Mouse (Mus musculus) midbrain, embryonic 14.5 days (tissue): Measurements from ENCODE around the gene Pgrmc2. TPM values are rescaled to one million over a fixed set of nuclear protein-coding genes. Genes with fewer than 3 reads are reported as not detected.

Experiments used
- ATAC-seq: fragments of 200-750 bp; cut with Nextera tagmentation; 2 replicates; pipeline ENCODE4 v1.8.0; 2017; ENCODE audit warnings: moderate number of reproducible peaks, moderate library complexity; ENCODE audit not compliant: low FRiP score, low TSS enrichment
- DNase-seq: peaks from one replicate; pipeline ENCODE4 v3.0.0-alpha.2; 2015
- H3K27ac ChIP-seq: fragments of 300-500 bp; sonication (generic); replicated peaks from 2 replicates; pipeline ENCODE4 v1.5.1; 2014; ENCODE audit warnings: mild to moderate bottlenecking, low read depth, low read length, moderate library complexity
- H3K27me3 ChIP-seq: fragments of 300-500 bp; sonication (generic); 2 replicates; pipeline ENCODE4 v1.6.1; 2014; ENCODE audit warnings: low read length, control low read depth, mixed read lengths; ENCODE audit not compliant: control insufficient read depth, insufficient read depth
- H3K36me3 ChIP-seq: fragments of 300-500 bp; sonication (generic); 2 replicates; pipeline ENCODE4 v1.6.1; 2014; ENCODE audit warnings: low read length, control low read depth; ENCODE audit not compliant: control insufficient read depth, insufficient read depth
- H3K4me1 ChIP-seq: fragments of 300-500 bp; sonication (generic); 2 replicates; pipeline ENCODE4 v1.6.1; 2014; ENCODE audit warnings: mild to moderate bottlenecking, antibody characterized with exemption, low read length, control low read depth; ENCODE audit not compliant: control insufficient read depth, insufficient read depth
- H3K4me2 ChIP-seq: fragments of 300-500 bp; sonication (generic); 2 replicates; pipeline ENCODE4 v1.6.1; 2014; ENCODE audit warnings: mild to moderate bottlenecking, low read length, moderate library complexity
- H3K4me3 ChIP-seq: fragments of 300-500 bp; sonication (generic); replicated peaks from 2 replicates; pipeline ENCODE4 v1.5.1; 2014; ENCODE audit warnings: low read depth, low read length
- H3K9ac ChIP-seq: fragments of 300-500 bp; sonication (generic); replicated peaks from 2 replicates; pipeline ENCODE4 v1.6.1; 2014; ENCODE audit warnings: mild to moderate bottlenecking, low read length, moderate library complexity
- H3K9me3 ChIP-seq: fragments of 300-500 bp; sonication (generic); 2 replicates; pipeline ENCODE4 v1.6.1; 2016; ENCODE audit warnings: low read length, control low read depth, mixed read lengths; ENCODE audit not compliant: control insufficient read depth
- WGBS: fragments of 180-500 bp; shearing (Covaris S2); extraction: QIAGEN DNeasy Blood & Tissue Kit; methylation state at CpG from one replicate; pipeline ENCODE4 v1.1.7; 2014; 5-methylcytosine and 5-hydroxymethylcytosine counted together
- polyA plus RNA-seq: library from polyadenylated mRNA; unstranded; fragments of >200 nt; fragmentation: Nextera tagmentation; extraction: Ambion mirVana; gene quantifications from 2 replicates; pipeline ENCODE4 v1.2.1, GENCODE M21; 2014

Gene Pgrmc2
- 20.0 and 23.0 TPM in 2 replicates for polyA plus RNA-seq

DNA sequence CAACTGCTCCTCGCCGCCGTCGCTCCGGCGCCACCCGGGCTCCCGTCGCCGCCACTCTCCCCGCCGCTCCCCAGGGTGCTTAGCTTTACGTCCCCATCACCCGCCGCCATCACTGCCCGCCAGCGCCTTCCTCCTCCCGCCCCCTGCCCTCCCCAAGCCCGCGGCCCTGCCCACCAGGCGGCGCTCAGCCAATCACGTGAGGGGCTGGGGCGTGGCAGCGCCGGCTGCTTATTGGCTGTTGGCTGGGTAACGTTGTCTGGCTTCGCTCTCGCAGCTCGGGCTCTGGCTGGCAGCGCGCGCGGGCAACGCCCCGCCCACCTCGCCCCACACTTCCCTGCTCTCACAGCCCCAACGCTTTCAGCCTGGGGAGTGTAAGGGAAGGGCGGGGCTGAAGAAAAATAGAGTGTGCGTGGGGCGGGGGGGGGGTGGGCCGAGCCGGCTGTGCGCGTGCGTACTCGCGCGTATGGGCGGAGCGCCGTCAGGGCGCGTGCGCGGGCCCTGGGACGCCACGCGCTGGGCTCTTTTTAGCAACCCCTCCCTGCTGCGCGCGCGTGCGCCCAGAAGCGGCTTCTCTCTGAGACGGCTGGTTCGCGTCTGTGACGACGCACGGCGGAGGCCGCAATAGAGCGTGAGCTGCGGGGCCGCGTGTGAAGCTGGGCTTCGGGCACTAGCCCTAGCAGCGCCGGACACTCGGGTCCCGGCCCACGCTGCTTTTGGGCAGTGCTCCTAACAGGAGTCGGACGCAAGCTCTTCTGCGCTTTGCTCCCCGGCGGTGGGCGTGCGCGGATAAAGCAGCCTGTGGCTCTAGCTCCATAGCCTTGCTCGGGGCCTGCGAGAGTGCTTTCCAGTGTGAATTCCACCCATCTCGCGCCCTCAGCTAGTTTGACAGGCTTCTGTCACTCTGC, at the start of gene Pgrmc2:
TSS of gene Pgrmc2 (minus strand) at position 162 of the 905 bp plus-strand sequence.
- Histone ChIP-seq H3K9ac (peak within 1 kb of the TSS; percentile 78), H3K27me3 (no peaks in the 10 kb centered on the region), H3K4me1 (peaks cover 23% of the 10 kb centered on the region), H3K4me2 (peak within 1 kb of the TSS; percentile 87), H3K36me3 (no peaks in the 10 kb centered on the region), H3K4me3 (peak within 1 kb of the TSS; percentile 81), H3K27ac (peak within 1 kb of the TSS; percentile 95), H3K9me3 (no peaks in the 10 kb centered on the region)
- under 1% methylated on average over 93 of the region's 95 CpGs for WGBS
- ATAC-seq = peak; percentile 99
- peak; percentile 99 for DNase-seq

DNA sequence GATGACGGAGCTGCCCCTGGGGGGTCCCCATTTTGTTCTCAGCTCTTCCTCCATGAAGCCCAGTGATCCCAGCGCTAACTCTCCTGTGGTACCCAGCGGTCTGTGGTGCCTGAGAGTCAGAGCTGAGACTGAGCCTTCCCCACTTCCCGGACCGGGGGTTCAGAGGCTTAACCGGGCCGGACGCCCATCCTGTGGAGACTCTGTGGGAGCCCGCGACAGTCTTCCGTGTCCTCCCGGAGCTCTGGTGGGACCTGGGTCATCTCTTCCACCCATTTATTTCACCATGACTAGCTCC, 41.1 kb upstream of the Pgrmc2 start:
- Histone ChIP-seq H3K4me1 (peaks cover 6% of the 10 kb centered on the region; the same call in 1 of the 2 replicates), H3K4me2 (peak overlapping the region; percentile 40), H3K27me3 (no peaks in the 10 kb centered on the region), H3K4me3 (no peak overlapping the region), H3K36me3 (no peaks in the 10 kb centered on the region), H3K9ac (no peak overlapping the region), H3K9me3 (no peaks in the 10 kb centered on the region), H3K27ac (no peak overlapping the region)
- ATAC-seq (no peak), DNase-seq (no peak)
- WGBS = 19% methylated on average over 12 of the region's 12 CpGs

DNA sequence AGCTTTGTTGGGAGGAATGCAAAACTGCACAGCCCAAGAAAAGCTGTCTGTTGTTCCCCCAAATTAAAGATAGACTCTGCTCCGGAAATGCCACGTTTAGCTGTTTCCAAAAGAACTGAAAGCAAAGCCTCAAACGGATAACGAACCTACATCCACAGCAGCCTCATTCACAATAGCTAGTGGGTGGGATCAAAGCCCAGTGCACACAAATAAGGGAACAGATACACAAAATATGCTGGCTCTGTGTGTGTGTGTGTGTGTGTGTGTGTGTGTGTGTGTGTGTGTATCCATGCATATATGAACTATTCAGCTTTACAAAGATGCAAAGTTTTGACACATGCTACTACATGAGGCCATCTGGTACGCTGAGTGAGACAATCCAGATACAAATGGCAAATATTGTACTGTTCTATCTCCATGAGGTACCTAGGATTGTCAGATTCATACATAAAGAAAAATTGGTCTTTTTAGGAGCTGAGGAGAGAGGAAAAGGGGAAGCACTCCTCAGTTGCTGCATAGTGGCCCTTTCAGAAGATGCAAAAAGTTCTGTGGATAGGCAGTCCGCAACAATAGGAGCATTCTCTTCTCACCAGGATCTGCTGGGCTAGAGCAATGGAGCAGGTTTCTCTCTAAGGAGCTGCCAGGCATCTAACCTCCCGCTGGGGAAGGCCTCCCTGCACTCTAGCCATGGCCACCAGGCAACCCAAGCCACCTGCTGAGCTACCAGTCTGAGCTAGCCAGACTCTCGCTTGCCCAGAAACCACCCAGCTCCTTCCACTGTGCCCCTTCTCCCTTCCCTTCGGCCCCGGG, 40.5 kb upstream of the Pgrmc2 start:
- Histone ChIP-seq H3K9ac (no peak overlapping the region), H3K9me3 (no peaks in the 10 kb centered on the region), H3K27ac (no peak overlapping the region), H3K27me3 (no peaks in the 10 kb centered on the region), H3K36me3 (no peaks in the 10 kb centered on the region), H3K4me1 (peaks cover 6% of the 10 kb centered on the region; the same call in 1 of the 2 replicates), H3K4me3 (no peak overlapping the region), H3K4me2 (peak overlapping the region; percentile 40)
- ATAC-seq (no peak), DNase-seq (peak; percentile 15)
- WGBS = 20% methylated on average over 10 of the region's 10 CpGs

- H3K4me3 ChIP-seq = no peak overlapping the region
- no peak overlapping the region for H3K4me2 ChIP-seq
- H3K9ac ChIP-seq = no peak overlapping the region
- no peak for ATAC-seq
- no peak for DNase-seq
- H3K27ac ChIP-seq = no peak overlapping the region
- 85% methylated on average over 5 of the region's 5 CpGs for WGBS
- H3K4me1 ChIP-seq = no peaks in the 10 kb centered on the region
- H3K9me3 ChIP-seq = no peaks in the 10 kb centered on the region
- no peaks in the 10 kb centered on the region for H3K36me3 ChIP-seq
- H3K27me3 ChIP-seq = no peaks in the 10 kb centered on the region
Measured at GRCm38 (mm10) chr3:41118173-41118572, 35.3 kb upstream of the Pgrmc2 start.

DNA sequence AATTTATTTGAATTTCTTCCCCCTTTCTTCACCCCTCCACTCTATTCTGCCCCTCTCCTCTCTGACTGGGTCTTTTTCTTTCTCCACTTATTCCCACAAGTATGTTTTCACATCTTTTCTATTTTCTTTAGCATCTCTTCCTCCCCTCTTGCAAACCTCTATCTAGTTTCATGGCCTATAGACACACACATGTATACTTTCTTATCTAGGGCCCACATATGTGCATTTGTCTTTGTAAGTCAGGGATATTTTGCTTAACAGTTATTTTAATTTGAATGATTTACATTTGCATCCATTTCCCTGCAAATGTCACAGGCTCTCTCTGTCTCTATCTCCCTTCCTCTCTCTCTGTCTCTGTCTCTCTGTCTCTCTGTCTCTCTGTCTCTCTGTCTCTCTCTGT, 34.6 kb upstream of the Pgrmc2 start:
- DNase-seq = no peak
- Histone ChIP-seq H3K4me2 (no peak overlapping the region), H3K27me3 (no peaks in the 10 kb centered on the region), H3K9ac (no peak overlapping the region), H3K36me3 (no peaks in the 10 kb centered on the region), H3K4me3 (no peak overlapping the region), H3K27ac (no peak overlapping the region), H3K4me1 (no peaks in the 10 kb centered on the region), H3K9me3 (no peaks in the 10 kb centered on the region)
- ATAC-seq = no peak

- Histone ChIP-seq H3K4me3 (no peak overlapping the region), H3K27ac (no peak overlapping the region), H3K4me2 (no peak overlapping the region), H3K27me3 (no peaks in the 10 kb centered on the region), H3K9ac (no peak overlapping the region), H3K36me3 (no peaks in the 10 kb centered on the region), H3K4me1 (no peaks in the 10 kb centered on the region), H3K9me3 (no peaks in the 10 kb centered on the region)
- DNase-seq = no peak
- ATAC-seq = no peak
- WGBS = 91% methylated on average over 5 of the region's 5 CpGs
Measured at GRCm38 (mm10) chr3:41113186-41113585, 30.3 kb upstream of the Pgrmc2 start.

- WGBS = 71% methylated on average over 6 of the region's 6 CpGs
- DNase-seq = no peak
Measured at GRCm38 (mm10) chr3:41108306-41108785, 25.5 kb upstream of the Pgrmc2 start.

GRCm38 (mm10) chr3:41107600-41108305, 24.9 kb upstream of the Pgrmc2 start:
- Histone ChIP-seq H3K36me3 (no peaks in the 10 kb centered on the region), H3K27me3 (no peaks in the 10 kb centered on the region), H3K4me1 (no peaks in the 10 kb centered on the region), H3K4me3 (no peak overlapping the region), H3K27ac (no peak overlapping the region), H3K9ac (no peak overlapping the region), H3K9me3 (no peaks in the 10 kb centered on the region), H3K4me2 (no peak overlapping the region)
- no peak for DNase-seq
- no peak for ATAC-seq
- WGBS = 80% methylated on average over 14 of the region's 14 CpGs

More at GRCm38 (mm10) chr3:41108306-41108785, 25.5 kb upstream of the Pgrmc2 start:
- H3K4me3 ChIP-seq = no peak overlapping the region
- H3K9ac ChIP-seq = no peak overlapping the region
- no peaks in the 10 kb centered on the region for H3K36me3 ChIP-seq
- H3K4me1 ChIP-seq = no peaks in the 10 kb centered on the region
- ATAC-seq = no peak
- no peaks in the 10 kb centered on the region for H3K27me3 ChIP-seq
- H3K27ac ChIP-seq = no peak overlapping the region
- H3K4me2 ChIP-seq = no peak overlapping the region
- no peaks in the 10 kb centered on the region for H3K9me3 ChIP-seq
